Mouse (Mus musculus) left cerebral cortex, adult 2 months (tissue): Measurements from ENCODE around the gene Ablim1. TPM values are rescaled to one million over a fixed set of nuclear protein-coding genes. Genes with fewer than 3 reads are reported as not detected.

Source experiments
- DNase-seq, 2 experiments: peaks; one replicate each; pipeline ENCODE4 v3.0.0; 2021 to 2022; ENCODE audit warnings: low spot score in 2 of 2, mixed read lengths in 1 of 2; ENCODE audit errors: extremely low spot score in 1 of 2
- H3K27ac ChIP-seq: fragments of 200-600 bp; 2 replicates; pipeline ENCODE4 v1.8.1; 2022
- H3K4me3 ChIP-seq: fragments of 200-600 bp; 2 replicates; pipeline ENCODE4 v1.8.1; 2022
- CTCF ChIP-seq: fragments of 200-600 bp; IDR thresholded peaks from 2 replicates; pipeline ENCODE4 v1.8.1; 2022; ENCODE audit warnings: antibody characterized with exemption, mild to moderate bottlenecking, moderate library complexity
- intact Hi-C: fragments of 180-260 bp; cut with DNase I; formaldehyde crosslinking; loops from one replicate; pipeline ENCODE4 v1.15.1; 2025
- total RNA-seq, 2 experiments: library from RNA; stranded (reverse); gene quantifications; 2 replicates each; pipeline ENCODE4 v1.2.3; 2021

The Ablim1 gene
- total RNA-seq, 2 experiments from 2014 or later = 118 to 124 TPM

DNA sequence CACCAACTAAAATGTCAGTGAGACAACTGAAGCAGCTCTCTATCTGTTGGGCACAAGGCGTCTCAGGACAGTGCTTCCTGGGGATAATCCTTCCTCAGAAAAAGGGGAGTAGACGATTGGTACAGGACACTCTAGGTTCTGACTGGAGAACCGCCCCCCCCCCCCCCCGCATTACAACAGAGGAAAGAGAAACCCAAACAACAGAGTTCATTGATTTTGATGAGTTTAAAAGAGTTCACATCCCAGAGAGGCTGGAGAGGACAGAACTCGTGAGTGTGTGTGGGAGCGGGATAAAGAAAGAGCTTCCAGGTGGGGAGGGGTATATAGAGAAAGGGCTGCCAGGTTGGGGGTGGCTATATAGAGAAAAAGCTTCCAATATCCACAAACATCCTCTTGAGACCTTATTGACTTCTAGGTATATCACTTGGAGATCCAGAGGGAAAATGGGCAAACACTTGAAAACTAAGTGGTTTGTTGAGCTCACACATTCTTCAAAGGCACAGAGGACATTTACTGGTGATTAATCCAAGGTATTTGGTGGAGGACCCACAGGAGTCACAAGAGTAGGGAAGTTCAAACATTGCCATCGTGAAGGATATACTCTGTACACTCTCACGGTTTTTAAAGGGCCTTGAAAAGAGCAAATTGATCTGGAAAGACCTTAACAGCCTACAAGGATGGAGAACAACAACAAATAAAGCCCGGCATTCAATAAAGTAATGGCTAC, 6.1 kb upstream of the Ablim1 start:
- no peak for DNase-seq
- TF ChIP-seq CTCF = no peak
- intact Hi-C loops = no loop called here
- Histone ChIP-seq H3K27ac (no peak overlapping the region), H3K4me3 (no peak overlapping the region)

GRCm38 (mm10) chr19:57316597-57316996, 1.9 kb upstream of the Ablim1 start:
- no peak for TF ChIP-seq CTCF
- DNase-seq = no peak
- H3K4me3 ChIP-seq = no peak overlapping the region
- intact Hi-C loops = no loop called here
- H3K27ac ChIP-seq = no peak overlapping the region

GRCm38 (mm10) chr19:57315013-57315565, 370 bp upstream of the Ablim1 start:
- Histone ChIP-seq H3K4me3 (peak overlapping the region; percentile 72), H3K27ac (peak overlapping the region; percentile 96)
- TF ChIP-seq CTCF = no peak
- peak in 1 of 2 experiments; percentile 18 for DNase-seq
- intact Hi-C loops = loop anchor here (2.0 kb wide), 1 partner anchor 42 kb away; no protein-coding TSS in a partner anchor

GRCm38 (mm10) chr19:57313891-57314345, 801 bp downstream of the Ablim1 start:
- peak in 1 of 2 experiments; percentile 26 for DNase-seq
- Histone ChIP-seq H3K27ac (peak overlapping the region; percentile 96), H3K4me3 (peak overlapping the region; percentile 72)
- TF ChIP-seq CTCF = no peak; the same call in 1 of the 2 replicates
- intact Hi-C loops = loop anchor here (1.0 to 2.0 kb wide), 2 partner anchors 41 to 75 kb away; no protein-coding TSS in a partner anchor

DNA sequence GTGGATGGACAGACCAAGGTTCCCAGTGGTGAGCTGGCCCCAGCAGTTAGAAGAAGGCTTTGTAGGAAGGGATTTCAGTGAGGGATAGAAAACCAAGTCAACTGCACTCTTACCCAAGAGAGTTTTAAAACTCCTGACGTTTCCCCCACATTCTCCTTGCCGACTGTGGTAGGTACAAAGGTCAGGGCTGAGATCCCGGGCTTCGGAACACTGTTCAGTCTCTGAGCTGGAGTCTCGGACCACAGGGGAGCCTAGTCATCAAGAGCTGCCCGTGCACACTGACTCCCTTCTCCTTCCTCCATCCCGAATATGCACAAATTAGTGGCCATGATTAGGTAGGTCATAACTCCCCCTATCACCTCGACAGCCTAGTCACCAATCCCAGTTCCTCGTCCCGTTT, 1.5 kb downstream of the Ablim1 start:
- no peak for TF ChIP-seq CTCF
- no peak for DNase-seq
- Histone ChIP-seq H3K27ac (peak overlapping the region; percentile 96), H3K4me3 (peak overlapping the region; percentile 72)
- intact Hi-C loops = no loop called here

DNA sequence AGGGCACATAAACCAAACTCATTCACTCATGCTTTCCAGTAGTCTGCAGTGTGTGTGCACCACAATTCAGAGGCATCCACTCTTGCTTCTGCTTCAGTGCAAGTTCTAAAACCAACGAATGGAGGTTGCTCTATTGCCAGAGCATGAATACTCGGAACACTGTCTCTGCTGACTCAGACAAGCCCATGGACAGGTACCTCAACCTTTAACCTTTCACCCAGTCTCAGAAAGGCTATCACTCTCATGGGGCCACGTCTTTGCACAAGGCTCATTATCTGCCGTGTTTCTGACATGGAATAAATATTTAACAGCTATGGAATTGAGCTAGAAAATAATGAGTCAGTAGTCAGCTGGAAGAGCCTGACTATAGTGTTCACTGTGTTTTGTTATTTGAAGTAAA, 4.7 kb downstream of the Ablim1 start:
- intact Hi-C loops = no loop called here
- DNase-seq = no peak
- H3K27ac ChIP-seq = no peak overlapping the region
- H3K4me3 ChIP-seq = no peak overlapping the region
- TF ChIP-seq CTCF = no peak

- DNase-seq = no peak
- no peak for TF ChIP-seq CTCF
- Histone ChIP-seq H3K27ac (no peak overlapping the region), H3K4me3 (no peak overlapping the region)
- intact Hi-C loops = loop anchor here (2.0 kb wide), 1 partner anchor 32 kb away; no protein-coding TSS in a partner anchor
These were observed 8.1 kb downstream of the Ablim1 start for GRCm38 (mm10) chr19:57306601-57307000.

DNA sequence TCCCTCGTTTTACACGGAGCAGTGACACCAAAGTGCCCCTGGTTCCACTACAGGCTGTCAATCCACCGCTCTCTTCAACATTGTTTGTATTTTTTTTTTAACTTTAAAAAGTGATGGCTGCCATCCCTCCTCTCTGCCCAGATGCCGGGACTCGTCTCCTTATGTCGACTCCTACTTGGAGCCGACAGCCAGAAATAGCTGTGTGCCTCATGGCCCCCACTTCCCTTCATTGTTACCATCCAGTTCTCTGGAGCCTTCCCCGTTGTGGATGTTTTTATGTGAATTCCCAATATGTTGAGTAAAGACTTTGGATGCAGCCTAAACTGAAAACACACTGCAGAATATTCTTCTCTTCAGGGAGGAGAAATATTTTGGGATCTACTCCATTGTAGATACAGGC, 8.7 kb downstream of the Ablim1 start:
- no peak overlapping the region for H3K27ac ChIP-seq
- H3K4me3 ChIP-seq = no peak overlapping the region
- no peak for DNase-seq
- TF ChIP-seq CTCF = no peak
- intact Hi-C loops = loop anchor here (2.0 kb wide), 1 partner anchor 31 kb away; no protein-coding TSS in a partner anchor

GRCm38 (mm10) chr19:57304666-57305065, 10.1 kb downstream of the Ablim1 start:
- H3K4me3 ChIP-seq = no peak overlapping the region
- no peak for DNase-seq
- no peak overlapping the region for H3K27ac ChIP-seq
- intact Hi-C loops = no loop called here
- TF ChIP-seq CTCF = no peak

- Histone ChIP-seq H3K27ac (no peak overlapping the region; the same call in 1 of the 2 replicates), H3K4me3 (no peak overlapping the region)
- no peak for TF ChIP-seq CTCF
- intact Hi-C loops = no loop called here
- DNase-seq = no peak
These were observed 12.7 kb downstream of the Ablim1 start for GRCm38 (mm10) chr19:57301961-57302395.

GRCm38 (mm10) chr19:57298006-57298405, 16.7 kb downstream of the Ablim1 start:
- Histone ChIP-seq H3K27ac (no peak overlapping the region), H3K4me3 (no peak overlapping the region)
- intact Hi-C loops = no loop called here
- TF ChIP-seq CTCF = no peak
- DNase-seq = no peak

GRCm38 (mm10) chr19:57297447-57297846, 17.3 kb downstream of the Ablim1 start:
- H3K27ac ChIP-seq = peak overlapping the region; percentile 40
- intact Hi-C loops = no loop called here
- no peak overlapping the region for H3K4me3 ChIP-seq
- no peak for TF ChIP-seq CTCF
- DNase-seq = peak in 1 of 2 experiments; percentile 32
